Mouse (Mus musculus): Measurements from ENCODE around the gene Wnt2. TPM values are rescaled to one million over a fixed set of nuclear protein-coding genes. Genes with fewer than 3 reads are reported as not detected.

Wnt2 gene
- polyA plus RNA-seq (2015; fragmentation: Nextera tagmentation; extraction: Ambion mirVana), result 2.1 and 2.4 TPM in 2 replicates

GRCm38 (mm10) chr6:18029746-18030656, at the start of gene Wnt2:
Gene Wnt2, minus strand, starts transcription at chr6:18030585.
- WGBS (ENCODE audit: insufficient replicate concordance), result 5% methylated on average over 47 of the region's 47 CpGs
- Histone ChIP-seq H3K4me1 (ENCODE audit: insufficient read depth) (peaks cover 11% of the 10 kb centered on the region), H3K27ac (ENCODE audit: low read depth) (peak within 1 kb of the TSS; percentile 16; the same call in 1 of the 2 replicates), H3K27me3 (ENCODE audit: insufficient read depth, low read length) (peaks cover 46% of the 10 kb centered on the region), H3K4me2 (ENCODE audit: low read depth, low read length) (peak within 1 kb of the TSS; percentile 61), H3K9ac (replicated peaks) (no peak within 1 kb of the TSS), H3K4me3 (ENCODE audit: low read depth, low read length) (peak within 1 kb of the TSS; percentile 35), H3K9me3 (ENCODE audit: low read length) (no peaks in the 10 kb centered on the region), H3K36me3 (replicated peaks; ENCODE audit: insufficient read depth, low read length) (no peaks in the 10 kb centered on the region)
- ATAC-seq (no peak), DNase-seq (peak; percentile 26)
- TF ChIP-seq EP300 (IDR thresholded peaks at IDR 0.05; ENCODE audit: low read depth) (no peak), CTCF (IDR thresholded peaks at IDR 0.05; ENCODE audit: low read depth) (no peak)

- no peak for DNase-seq
- no peaks in the 10 kb centered on the region for H3K9me3 ChIP-seq (ENCODE audit: low read length)
- no peaks in the 10 kb centered on the region for H3K36me3 ChIP-seq (replicated peaks; ENCODE audit: insufficient read depth, low read length)
- no peak overlapping the region for H3K9ac ChIP-seq (replicated peaks)
- WGBS (ENCODE audit: insufficient replicate concordance), result 15% methylated on average over 1 of the region's 1 CpGs
- no peaks in the 10 kb centered on the region for H3K27me3 ChIP-seq (ENCODE audit: insufficient read depth, low read length)
- no peaks in the 10 kb centered on the region for H3K4me1 ChIP-seq (ENCODE audit: insufficient read depth)
- H3K27ac ChIP-seq (ENCODE audit: low read depth), result no peak overlapping the region
- H3K4me2 ChIP-seq (ENCODE audit: low read depth, low read length), result no peak overlapping the region
- no peak for ATAC-seq
- H3K4me3 ChIP-seq (ENCODE audit: low read depth, low read length), result no peak overlapping the region
- TF ChIP-seq CTCF (IDR thresholded peaks at IDR 0.05; ENCODE audit: low read depth), result peak; percentile 61
- TF ChIP-seq EP300 (IDR thresholded peaks at IDR 0.05; ENCODE audit: low read depth), result no peak
Observed at GRCm38 (mm10) chr6:18078615-18079014, 48.2 kb upstream of the Wnt2 start.

GRCm38 (mm10) chr6:18076986-18077385, 46.6 kb upstream of the Wnt2 start:
- Histone ChIP-seq H3K9me3 (ENCODE audit: low read length) (no peaks in the 10 kb centered on the region), H3K36me3 (replicated peaks; ENCODE audit: insufficient read depth, low read length) (no peaks in the 10 kb centered on the region), H3K4me3 (ENCODE audit: low read depth, low read length) (no peak overlapping the region), H3K4me1 (ENCODE audit: insufficient read depth) (no peaks in the 10 kb centered on the region), H3K4me2 (ENCODE audit: low read depth, low read length) (no peak overlapping the region), H3K9ac (replicated peaks) (no peak overlapping the region), H3K27me3 (ENCODE audit: insufficient read depth, low read length) (no peaks in the 10 kb centered on the region), H3K27ac (ENCODE audit: low read depth) (no peak overlapping the region)
- ATAC-seq (no peak), DNase-seq (no peak)
- WGBS (ENCODE audit: insufficient replicate concordance), result 49% methylated on average over 7 of the region's 7 CpGs
- TF ChIP-seq EP300 (IDR thresholded peaks at IDR 0.05; ENCODE audit: low read depth), result no peak
- TF ChIP-seq CTCF (IDR thresholded peaks at IDR 0.05; ENCODE audit: low read depth), result no peak

- Histone ChIP-seq H3K27me3 (ENCODE audit: insufficient read depth, low read length) (no peaks in the 10 kb centered on the region), H3K36me3 (replicated peaks; ENCODE audit: insufficient read depth, low read length) (no peaks in the 10 kb centered on the region), H3K27ac (ENCODE audit: low read depth) (no peak overlapping the region), H3K4me1 (ENCODE audit: insufficient read depth) (no peaks in the 10 kb centered on the region), H3K4me2 (ENCODE audit: low read depth, low read length) (no peak overlapping the region), H3K4me3 (ENCODE audit: low read depth, low read length) (no peak overlapping the region), H3K9me3 (ENCODE audit: low read length) (no peaks in the 10 kb centered on the region), H3K9ac (replicated peaks) (no peak overlapping the region)
- ATAC-seq, result no peak
- 25% methylated on average over 5 of the region's 5 CpGs for WGBS (ENCODE audit: insufficient replicate concordance)
- no peak for TF ChIP-seq EP300 (IDR thresholded peaks at IDR 0.05; ENCODE audit: low read depth)
- TF ChIP-seq CTCF (IDR thresholded peaks at IDR 0.05; ENCODE audit: low read depth), result no peak
- no peak for DNase-seq
Observed at GRCm38 (mm10) chr6:18076577-18076976, 46.2 kb upstream of the Wnt2 start.

DNA sequence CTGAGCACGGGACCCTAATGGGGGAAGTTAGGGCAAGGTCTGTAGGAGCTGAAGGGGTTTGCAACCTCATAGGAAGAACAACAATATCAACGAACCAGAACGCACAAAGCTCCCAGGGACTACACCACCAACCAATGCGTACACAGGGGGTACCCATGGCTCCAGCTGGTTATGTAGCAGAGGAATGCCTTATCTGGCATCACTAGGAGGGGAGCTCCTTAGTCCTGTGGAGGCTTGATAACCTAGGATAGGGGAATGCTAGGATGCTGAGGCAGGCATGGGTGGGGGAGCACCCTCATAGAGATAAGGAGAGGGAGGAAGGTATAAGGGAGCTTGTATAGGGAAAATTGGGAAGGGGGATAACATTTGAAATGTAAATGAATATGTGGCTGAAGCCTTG, 27.5 kb upstream of the Wnt2 start:
- WGBS (ENCODE audit: insufficient replicate concordance), result 77% methylated on average over 4 of the region's 4 CpGs
- H3K4me1 ChIP-seq (ENCODE audit: insufficient read depth), result no peaks in the 10 kb centered on the region
- no peaks in the 10 kb centered on the region for H3K27me3 ChIP-seq (ENCODE audit: insufficient read depth, low read length)
- H3K4me3 ChIP-seq (ENCODE audit: low read depth, low read length), result no peak overlapping the region
- no peak overlapping the region for H3K27ac ChIP-seq (ENCODE audit: low read depth)
- no peaks in the 10 kb centered on the region for H3K9me3 ChIP-seq (ENCODE audit: low read length)
- ATAC-seq (no peak), DNase-seq (no peak)
- no peaks in the 10 kb centered on the region for H3K36me3 ChIP-seq (replicated peaks; ENCODE audit: insufficient read depth, low read length)
- H3K4me2 ChIP-seq (ENCODE audit: low read depth, low read length), result no peak overlapping the region
- H3K9ac ChIP-seq (replicated peaks), result no peak overlapping the region
- TF ChIP-seq EP300 (IDR thresholded peaks at IDR 0.05; ENCODE audit: low read depth), result no peak

DNA sequence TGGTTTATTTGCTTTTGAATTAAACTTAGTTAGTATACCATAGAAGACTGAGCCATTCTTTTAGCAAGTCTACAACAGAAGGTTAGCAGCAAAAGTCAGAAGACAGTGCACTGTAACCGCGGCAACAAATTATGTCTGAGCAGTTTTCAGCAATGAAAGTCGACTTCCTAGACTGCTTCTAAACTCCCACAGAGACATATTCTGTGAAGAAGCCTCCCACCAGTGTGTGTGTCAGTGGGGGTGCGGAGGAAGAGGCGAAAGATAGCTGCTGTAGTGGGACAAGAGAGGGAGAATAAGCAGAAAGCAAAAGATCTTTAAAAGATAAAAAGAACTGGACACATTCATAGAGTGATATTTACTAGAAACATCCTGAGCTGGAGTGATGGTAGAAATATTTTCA, 21.3 kb upstream of the Wnt2 start:
- H3K9ac ChIP-seq (replicated peaks), result no peak overlapping the region
- H3K4me3 ChIP-seq (ENCODE audit: low read depth, low read length), result no peak overlapping the region
- no peaks in the 10 kb centered on the region for H3K27me3 ChIP-seq (ENCODE audit: insufficient read depth, low read length)
- H3K27ac ChIP-seq (ENCODE audit: low read depth), result no peak overlapping the region
- ATAC-seq, result no peak
- no peak overlapping the region for H3K4me2 ChIP-seq (ENCODE audit: low read depth, low read length)
- 75% methylated on average over 5 of the region's 5 CpGs for WGBS (ENCODE audit: insufficient replicate concordance)
- TF ChIP-seq CTCF (IDR thresholded peaks at IDR 0.05; ENCODE audit: low read depth), result no peak
- H3K4me1 ChIP-seq (ENCODE audit: insufficient read depth), result no peaks in the 10 kb centered on the region
- H3K36me3 ChIP-seq (replicated peaks; ENCODE audit: insufficient read depth, low read length), result no peaks in the 10 kb centered on the region
- no peak for DNase-seq
- no peaks in the 10 kb centered on the region for H3K9me3 ChIP-seq (ENCODE audit: low read length)
